Mouse (Mus musculus) adrenal gland, adult 18-20 months (tissue): ENCODE data around the gene Sclt1. TPM values are rescaled to one million over a fixed set of nuclear protein-coding genes. Genes with fewer than 3 reads are reported as not detected.

ENCODE experiments used
- DNase-seq, 2 experiments: peaks; one replicate each; pipeline ENCODE4 v3.0.0; 2021 to 2022; ENCODE audit warnings: low spot score in 2 of 2
- total RNA-seq, 2 experiments: library from RNA; stranded (reverse); gene quantifications; 1 replicate in 1 of 2; 2 replicates in 1 of 2; pipeline ENCODE4 v1.2.3; 2021

Gene Sclt1
- total RNA-seq, 2 experiments from 2014 or later = 7.1 to 7.8 TPM

GRCm38 (mm10) chr3:41607050-41607449 lies 135.3 kb downstream of the Sclt1 start:
- no peak for DNase-seq

- peak in 1 of 2 experiments; percentile 8 for DNase-seq
Measured at GRCm38 (mm10) chr3:41606330-41606664, 136.0 kb downstream of the Sclt1 start.

- DNase-seq = no peak
Measured at GRCm38 (mm10) chr3:41605601-41606329, 136.5 kb downstream of the Sclt1 start.

GRCm38 (mm10) chr3:41604629-41605321 lies 137.5 kb downstream of the Sclt1 start:
- peak in 1 of 2 experiments; percentile 1 for DNase-seq

- no peak for DNase-seq
Measured at GRCm38 (mm10) chr3:41603470-41604019, 138.8 kb downstream of the Sclt1 start.

GRCm38 (mm10) chr3:41602933-41603332 lies 139.4 kb downstream of the Sclt1 start:
- no peak for DNase-seq

GRCm38 (mm10) chr3:41601226-41602020 lies 140.9 kb downstream of the Sclt1 start:
- no peak for DNase-seq

DNA sequence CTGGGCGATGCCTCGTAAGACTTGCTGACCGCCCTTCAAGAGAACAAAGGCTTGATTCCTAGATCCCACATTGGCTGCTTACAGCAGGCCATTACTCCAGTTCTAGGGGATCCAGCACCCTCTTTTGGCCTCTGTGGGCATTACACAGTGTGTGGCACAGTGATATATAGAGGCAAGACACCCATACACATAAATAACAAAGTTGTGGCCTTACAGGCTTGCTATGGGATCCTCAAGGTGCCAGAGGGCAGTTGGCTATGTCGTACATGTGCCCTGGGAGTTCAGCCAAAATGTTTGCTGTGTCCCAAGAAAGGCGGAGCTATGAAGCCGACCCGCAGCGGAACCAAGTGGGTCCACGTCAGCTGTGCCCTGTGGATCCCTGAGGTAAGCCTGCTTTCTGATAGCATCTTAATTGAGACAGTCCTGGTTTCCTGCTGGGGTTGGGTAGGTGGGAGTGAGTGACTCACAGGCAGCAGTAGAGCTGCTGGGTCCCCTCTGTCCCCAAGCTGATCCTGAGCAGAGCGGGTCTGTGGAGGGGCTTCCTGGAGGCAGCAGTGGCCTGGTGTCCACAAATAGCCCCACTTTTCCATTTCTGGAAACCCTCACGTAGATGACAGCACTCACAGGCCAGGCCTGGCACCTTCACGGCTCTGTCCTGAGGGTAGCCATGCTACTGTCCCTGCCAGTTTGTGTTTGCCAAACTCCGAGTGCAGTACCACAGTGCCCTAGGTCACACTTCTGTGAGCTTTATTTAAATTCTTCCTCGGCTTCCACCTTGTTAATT lies 142.3 kb downstream of the Sclt1 start:
- DNase-seq = peak; percentile 48 to 59

GRCm38 (mm10) chr3:41599226-41599625 lies 143.1 kb downstream of the Sclt1 start:
- no peak for DNase-seq

- DNase-seq = no peak
Measured at GRCm38 (mm10) chr3:41598412-41598811, 143.9 kb downstream of the Sclt1 start.

GRCm38 (mm10) chr3:41597036-41597435 lies 145.3 kb downstream of the Sclt1 start:
- DNase-seq = no peak

DNA sequence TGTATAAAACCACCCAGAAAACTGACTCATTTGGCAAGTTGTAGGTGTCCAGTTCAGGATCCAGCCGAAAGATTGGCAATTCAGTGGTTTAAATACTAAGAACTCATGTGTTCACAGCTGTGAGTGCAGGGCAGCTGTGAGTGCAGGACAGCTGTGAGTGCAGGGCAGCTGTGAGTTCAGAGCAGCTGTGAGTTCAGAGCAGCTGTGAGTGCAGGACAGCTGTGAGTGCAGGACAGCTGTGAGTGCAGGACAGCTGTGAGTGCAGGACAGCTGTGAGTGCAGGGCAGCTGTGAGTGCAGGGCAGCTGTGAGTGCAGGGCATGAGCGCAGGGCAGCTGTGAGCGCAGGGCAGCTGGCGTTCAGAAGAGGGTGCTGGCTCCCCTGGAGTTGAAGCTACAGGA lies 147.3 kb downstream of the Sclt1 start:
- DNase-seq = no peak

DNA sequence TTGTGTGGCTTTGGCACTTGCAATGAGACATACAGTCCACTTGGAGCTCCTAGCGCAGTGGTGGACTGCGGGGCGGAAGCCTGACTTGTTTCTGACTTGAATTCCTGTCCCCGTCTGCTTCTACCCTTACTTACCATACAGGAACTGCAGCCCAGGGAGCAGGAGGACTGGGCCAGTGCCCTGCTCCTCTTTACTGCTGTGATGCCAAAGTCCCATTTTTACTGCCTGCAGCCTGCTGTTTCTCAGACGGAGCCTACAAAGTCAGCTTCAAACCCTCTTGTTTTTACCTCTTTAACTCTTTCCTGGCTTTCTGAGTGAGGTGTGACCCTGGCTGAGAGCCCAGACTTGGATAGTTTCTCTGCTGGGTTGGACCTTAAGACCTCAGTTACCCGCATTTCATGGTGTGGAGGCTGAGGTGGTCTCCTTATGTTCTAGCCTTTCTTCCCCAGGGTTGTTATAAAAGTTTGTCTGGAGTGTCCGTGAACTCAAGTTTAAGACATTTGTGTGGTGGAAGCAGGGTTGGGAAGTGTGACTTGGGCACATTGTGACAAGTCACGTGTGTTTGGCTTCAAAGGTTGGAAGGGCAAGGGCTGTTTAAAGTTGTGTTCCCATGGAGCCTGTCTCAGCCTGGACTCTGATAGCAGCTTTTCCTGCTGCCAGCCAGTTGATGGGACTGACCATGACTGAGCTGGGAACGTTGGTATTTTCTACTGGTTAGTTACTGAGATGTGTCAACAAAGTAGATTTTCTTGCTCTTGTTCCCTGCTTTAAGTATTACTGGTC lies 148.0 kb downstream of the Sclt1 start:
- no peak for DNase-seq

DNA sequence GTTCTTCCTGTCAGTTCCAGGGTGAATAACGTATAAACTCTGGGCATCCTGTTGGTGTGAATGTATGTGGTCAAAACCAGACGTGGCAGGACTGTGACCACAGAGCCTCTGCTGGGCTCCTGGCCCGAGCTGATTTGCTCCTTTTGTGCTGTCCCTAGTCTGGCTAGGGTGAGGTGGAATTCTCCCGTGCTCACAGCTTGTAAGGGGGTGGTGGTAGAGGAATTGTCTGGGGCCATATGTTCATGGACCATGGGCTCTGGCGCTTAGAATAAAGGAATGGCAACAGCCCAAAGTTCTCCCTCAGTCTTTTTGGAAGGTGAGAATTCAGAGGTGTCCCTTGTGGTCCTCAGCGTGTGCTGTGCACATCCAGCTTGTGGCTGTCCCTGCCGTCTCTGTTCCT lies 149.5 kb downstream of the Sclt1 start:
- no peak for DNase-seq

GRCm38 (mm10) chr3:41591651-41592170 lies 150.6 kb downstream of the Sclt1 start:
- no peak for DNase-seq

- no peak for DNase-seq
Measured at GRCm38 (mm10) chr3:41590695-41591559, 151.4 kb downstream of the Sclt1 start.

DNA sequence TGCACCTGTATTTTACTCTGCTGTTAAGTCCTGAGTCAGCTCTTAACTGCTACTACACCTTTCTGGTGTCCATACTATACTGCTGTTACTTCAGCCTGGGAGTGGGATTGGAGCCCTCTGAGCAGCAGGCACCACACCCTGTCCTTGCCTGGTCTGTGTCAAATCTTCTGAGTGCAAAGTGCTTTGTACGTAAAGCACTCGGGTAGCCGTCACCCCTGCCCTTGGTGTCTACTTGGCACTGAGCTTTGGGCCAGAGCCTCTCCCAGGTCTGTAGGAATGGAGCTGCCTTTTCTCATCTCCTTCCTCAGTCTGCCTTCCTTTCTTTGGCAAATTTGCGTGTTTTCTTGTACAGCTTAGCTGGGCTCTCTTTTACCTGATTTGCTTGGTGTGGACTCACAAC lies 152.3 kb downstream of the Sclt1 start:
- no peak for DNase-seq

DNA sequence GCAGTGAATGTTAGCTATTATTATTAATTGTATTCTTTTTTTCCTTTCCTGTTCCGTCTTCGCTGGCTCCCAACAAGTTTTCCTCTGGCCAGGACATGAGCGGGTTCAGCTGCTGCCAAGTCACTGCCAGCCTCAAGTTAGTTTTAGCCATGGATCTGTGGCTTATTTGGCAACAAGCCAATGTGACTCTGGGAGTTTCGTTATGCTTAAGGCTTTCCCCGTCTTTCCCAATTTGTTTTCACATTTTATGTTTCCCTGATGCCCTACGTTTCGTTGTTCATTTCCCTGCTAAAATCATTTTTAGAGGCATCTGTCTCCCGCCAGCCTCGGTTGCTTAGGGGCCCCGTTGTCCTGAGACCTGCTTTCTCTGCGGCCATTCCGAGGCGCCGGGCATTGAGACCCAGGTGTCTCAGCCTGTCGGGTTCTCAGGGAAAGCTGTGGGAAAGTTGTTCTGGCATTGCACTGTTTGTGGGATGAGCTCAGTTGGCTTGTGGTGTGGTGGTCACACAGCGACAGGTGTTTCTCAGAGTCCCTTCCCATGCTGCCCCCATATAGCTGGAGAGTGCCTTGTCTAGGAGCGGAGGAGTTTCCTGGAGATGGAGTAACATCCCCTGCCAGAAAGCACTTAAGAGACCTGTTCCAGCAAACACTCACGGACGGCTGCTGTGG lies 152.9 kb downstream of the Sclt1 start:
- no peak for DNase-seq
